Mouse (Mus musculus): ENCODE measurements at regions not wholly inside any gene's neighbourhood (a gene's known extent, or its start where the extent isn't known, plus 50 kb on each side); places are given as distances from the start of the nearest gene placed in this dataset.

DNA sequence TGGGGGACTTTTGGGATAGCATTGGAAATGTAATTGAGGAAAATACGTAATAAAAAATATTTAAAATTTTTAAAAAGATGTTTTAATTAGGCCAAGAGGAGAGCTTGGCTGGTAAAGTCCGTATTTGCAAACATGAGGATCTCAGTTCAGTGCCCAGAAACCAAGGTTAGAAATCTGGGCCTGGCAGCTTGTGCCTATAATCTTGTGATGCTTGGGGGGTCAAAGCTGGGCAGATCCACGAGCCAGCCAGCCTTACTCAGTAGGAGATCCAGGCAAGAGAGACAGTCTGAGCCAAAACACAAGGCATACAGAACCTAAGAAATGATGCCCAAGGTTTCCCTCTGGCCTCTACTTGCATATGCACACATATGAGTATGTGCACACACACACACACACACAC lies 54.1 kb upstream of the Cxadr start:
- DNase-seq (ENCODE audit: low read depth) = no peak

DNA sequence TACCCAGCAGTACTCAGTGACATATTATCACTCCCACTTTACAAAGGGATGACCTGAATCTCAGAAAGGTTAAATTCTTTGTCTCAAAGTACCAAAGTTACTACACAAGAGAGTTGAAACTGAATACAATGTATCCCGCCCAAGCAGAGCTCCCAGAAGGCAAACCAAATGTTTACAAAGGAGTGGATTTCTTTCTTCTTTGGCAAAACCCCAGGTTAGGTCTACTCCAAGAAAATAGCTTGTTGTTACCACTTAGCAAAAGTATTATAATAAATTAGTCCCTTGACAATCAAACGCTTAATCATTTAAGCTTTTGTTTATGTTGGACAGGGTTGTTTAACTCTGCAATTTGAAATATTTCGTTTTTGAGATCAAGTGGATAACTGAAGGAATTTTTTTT lies 58.6 kb upstream of the Cxadr start:
- DNase-seq (ENCODE audit: low read depth) = no peak

DNA sequence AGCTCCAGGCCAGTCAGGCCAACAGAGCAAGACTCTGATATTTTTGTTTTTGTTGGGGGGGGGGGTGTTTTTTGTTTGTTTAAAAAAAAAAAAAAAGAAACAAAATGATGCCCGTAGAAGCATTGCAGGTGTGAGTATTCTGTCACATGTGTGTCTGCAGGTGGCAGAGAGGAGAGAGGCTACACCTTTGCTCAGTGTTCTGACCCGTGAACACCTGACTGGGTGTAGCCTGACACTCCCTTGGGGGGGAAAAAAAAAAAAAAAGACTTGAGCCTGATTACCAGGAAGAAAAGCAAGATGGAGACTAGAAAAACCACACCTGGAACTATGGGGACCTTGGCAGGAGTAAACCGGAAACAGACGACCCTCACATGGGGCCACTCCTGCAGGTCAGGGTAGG lies 61.1 kb upstream of the Cxadr start:
- DNase-seq (ENCODE audit: low read depth) = no peak

DNA sequence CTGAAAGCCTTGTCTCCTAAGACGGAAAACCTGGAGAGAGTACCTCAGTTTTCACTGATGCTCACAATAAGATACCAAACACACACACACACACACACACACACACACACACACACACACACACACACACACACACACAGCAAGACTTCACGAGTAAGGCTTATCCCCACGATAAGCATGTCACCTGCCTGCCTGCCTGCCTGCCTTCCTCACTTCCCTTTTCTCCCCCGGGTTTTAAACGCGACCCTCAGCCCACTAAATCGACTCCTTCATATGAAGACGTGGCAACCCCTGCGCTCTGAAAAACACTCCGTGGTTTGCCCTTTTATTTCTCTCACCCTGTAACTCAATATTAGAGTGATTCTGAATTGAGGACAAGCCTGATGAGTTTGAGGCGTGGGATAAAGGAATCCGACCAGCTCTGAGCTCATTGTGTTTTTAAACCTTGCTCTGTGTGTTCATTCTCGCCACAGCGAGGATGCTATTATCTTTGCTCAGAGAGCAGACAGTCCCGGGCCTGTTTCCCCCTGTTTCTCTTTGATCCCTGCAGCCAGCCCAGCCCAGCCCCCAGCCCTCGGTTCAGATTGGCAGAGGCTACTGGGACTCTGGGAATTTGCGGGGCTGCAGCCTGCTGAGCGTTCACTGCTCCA lies 63.1 kb upstream of the Cxadr start:
- peak; percentile 9 for DNase-seq (ENCODE audit: low read depth)

DNA sequence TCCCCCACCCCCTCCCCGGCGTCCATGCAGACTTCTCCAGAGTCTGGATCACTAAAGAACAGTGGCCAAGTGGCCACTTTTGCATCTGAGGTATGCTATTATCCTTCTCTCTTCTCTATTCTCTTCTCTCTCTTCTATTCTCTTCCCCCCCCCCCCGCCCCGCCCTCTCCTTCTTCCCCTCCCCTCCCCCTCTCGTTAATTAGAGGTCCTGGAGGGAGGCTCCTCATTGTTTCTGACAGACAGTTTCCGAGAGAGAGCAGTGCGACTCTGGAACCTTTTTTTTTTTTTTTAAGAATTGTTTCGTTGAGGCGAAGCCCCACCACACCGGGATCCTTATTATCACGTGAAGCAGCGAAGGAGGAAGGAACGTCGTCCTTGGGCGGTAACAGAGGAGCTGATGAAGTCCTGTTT lies 63.6 kb upstream of the Cxadr start:
- DNase-seq (ENCODE audit: low read depth) = no peak

DNA sequence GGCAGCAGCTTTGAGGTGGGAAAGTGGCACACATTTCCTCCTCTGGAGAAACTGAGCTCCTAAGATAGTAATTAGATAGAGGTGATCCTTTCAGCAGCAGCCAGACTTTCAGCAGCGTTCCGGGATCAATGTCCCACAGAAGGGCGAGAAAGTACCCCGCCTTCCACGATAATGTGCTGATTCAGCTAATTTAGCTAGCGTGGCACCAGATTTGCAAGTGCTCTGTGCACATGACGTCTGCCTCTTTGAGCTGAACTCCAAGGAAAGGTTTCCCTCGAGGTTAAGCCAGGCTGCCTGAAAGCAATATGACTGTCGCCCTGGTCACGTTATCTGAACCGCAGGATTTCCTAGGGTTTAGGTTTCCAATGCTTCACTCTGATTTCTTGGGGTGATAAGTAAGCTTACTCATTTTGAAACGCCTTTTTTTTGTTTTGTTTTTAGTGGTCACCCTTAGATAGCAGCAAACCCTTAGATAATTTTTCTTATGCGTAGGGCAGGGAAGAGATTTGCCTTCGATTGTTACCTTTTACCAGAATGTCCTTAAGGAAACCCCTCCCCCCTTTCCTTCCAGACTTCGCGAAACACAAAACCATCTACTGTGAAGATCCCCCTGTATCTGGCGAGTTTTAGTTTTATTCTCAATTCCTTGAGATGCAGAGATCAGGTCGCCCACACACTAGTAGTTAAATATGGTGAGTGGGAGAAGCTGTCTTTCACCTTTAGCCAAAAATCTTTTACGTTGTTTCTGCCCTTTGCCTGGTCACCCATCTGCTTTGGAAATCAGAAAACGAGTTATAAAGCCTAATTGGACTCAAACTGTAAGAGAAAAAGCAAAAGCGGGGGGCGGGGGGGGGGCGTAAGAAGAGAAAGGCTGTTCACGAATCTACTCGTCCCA lies 64.3 kb upstream of the Cxadr start:
- peak; percentile 58 for DNase-seq (ENCODE audit: low read depth)

DNA sequence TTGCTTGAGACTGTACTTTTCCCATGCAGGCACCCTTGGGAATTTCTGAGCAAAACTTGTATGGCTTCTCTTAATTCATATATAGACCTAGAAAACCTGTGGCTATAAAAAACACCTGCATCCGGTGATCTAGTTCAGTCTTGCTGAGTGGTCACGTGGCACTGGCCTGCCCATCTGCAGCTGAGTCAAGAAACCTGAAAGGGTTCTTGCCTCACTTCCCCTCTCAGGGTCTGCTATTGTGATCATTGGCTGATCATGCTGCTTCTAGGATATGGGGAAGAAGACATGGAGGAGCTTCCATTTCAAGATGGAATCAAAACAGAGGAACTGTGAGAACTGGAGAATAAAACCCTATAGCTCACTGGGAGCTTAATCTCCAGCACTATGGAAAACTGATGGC lies 69.1 kb upstream of the Cxadr start:
- no peak for DNase-seq (ENCODE audit: low read depth)

DNA sequence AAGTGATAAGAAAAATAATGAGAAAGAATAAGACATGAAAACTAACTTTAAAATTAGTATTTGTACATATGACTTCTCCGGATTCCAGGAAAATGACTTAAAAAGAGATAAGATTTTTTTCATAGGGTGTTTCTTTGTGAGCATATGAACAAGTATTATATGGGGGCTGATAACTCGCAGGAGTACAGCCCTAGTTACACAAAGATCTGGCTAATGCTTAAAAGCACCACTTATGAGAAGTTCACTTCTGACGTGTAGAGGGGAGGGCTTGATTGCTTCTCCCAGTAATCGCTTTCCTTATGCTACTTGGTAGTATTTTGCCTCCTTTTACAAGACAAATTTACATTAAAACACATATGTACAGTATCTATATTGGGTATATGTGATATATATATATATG lies 72.3 kb upstream of the Cxadr start:
- DNase-seq (ENCODE audit: low read depth) = no peak

DNA sequence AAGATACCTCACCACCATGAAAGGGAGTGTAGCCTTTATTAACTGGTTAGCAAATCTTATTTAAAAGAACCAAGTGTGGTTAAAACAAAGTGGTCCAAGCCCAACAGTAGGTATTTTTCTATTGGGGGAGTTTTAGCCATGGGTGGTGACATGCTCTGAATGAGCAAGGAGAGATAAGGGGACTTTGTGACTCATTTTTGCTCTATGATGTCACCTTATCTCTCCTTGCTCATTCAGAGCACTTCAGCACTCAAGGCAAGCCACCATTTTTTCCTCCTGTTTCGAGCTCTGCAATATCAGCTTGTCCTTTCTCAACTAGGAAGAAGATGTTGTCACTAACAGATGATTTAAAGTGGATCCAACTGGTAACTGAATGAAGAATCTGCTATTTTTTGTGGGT lies 78.9 kb upstream of the Cxadr start:
- DNase-seq (ENCODE audit: low read depth) = no peak

DNA sequence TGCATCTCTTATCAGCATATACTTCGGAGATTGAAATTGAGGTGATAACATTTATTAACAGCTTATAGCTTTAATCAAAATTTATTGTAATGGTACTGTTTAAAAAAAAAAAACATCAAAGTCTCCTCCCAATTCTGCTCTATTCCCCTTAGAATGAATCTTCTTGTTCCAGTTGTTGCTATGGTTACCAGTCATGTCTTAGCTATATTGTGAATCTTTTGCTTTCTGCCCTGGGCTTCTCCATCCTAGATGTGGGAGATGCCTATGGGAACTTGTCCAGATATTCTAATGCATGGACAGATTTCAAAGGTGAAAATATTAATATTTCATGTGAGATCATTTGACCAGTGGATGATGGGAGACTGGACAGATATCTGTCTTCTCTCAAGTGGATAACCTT lies 79.5 kb upstream of the Cxadr start:
- DNase-seq (ENCODE audit: low read depth) = no peak

DNA sequence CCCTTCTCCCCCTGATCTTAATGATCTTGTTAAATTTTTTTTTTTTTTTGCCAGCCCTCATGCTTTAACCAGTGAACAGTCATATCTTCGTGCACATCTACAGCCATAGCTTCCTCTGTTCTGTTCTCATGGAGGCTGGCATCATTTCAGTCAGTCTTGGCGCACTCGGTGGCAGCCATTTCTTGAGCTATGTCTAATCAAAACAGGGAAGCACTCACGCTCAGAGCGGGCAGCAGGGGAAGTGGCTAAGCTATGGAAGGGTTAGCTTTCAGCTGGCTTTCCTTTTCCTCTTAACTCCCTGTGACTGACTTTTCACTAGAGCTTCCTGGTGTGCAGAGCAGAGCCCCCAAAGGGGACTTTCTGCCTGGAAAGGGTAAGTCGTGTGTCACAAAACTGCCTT lies 83.7 kb upstream of the Cxadr start:
- no peak for DNase-seq (ENCODE audit: low read depth)

DNA sequence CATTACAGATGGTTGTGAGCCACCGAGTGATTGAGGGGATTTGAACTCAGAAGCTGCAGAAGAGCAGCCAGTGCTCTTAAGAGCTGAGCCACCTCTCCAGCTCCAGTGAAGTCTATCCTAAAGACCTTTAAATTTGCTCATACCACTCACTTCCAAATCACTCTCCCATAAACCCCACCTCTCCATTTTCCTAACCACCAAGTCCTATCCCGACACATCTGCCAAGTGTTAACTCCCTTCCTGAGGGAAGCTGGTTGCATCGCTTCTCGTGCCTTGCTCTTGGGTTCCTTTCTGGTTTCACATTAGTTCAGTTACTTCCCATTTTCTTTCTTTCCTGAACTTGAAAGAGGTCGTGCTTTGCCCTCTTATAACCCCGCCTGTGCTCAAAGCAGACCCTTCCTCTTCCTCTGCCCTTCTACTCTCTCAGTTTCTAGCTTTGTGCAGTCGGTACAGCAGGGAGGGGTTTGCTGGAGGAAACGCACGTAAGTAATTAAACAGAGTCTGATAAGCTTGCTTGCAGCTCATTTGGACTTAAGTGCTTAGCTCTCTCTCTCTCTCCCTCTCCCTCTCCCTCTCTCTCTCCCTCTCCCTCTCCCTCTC lies 84.4 kb upstream of the Cxadr start:
- no peak for DNase-seq (ENCODE audit: low read depth)

DNA sequence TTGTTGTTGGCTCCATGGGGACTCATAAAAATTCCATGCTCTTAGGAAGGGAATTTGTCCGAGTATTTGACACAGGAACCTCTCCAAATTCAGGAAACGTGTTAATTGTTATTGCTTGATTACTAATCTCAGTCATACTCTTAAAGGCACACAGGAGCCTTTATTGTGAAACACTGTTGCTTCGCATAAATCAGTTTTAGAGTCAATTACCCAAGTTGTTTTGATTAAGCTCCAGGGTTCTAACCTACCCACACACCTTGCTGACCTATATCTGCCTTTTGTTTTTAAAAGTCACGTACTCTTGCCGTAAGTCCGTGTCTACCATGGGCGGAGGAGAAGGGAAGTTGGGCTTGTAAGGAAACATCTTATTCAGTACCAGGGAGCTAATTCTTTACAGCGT lies 89.6 kb upstream of the Cxadr start:
- no peak for DNase-seq (ENCODE audit: low read depth)

DNA sequence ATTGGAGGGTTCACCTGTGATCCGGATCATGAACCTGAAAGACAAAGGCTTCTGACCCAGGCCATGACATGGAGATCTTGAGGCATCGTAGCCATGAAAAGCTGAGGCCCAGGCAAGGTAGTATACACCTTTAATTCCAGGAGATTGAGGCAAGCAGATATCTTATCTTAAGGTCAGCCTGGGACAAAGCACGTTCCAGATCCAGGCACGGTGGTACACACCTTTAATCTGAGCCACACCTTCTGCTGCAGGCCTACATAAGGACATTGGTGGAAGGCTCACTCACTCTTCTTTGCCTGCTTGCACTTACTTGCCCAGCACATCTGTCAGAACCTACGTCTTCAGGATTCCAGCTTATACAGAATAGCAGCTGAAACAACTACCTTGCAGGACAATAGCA lies 93.0 kb upstream of the Cxadr start:
- no peak for DNase-seq (ENCODE audit: low read depth)

DNA sequence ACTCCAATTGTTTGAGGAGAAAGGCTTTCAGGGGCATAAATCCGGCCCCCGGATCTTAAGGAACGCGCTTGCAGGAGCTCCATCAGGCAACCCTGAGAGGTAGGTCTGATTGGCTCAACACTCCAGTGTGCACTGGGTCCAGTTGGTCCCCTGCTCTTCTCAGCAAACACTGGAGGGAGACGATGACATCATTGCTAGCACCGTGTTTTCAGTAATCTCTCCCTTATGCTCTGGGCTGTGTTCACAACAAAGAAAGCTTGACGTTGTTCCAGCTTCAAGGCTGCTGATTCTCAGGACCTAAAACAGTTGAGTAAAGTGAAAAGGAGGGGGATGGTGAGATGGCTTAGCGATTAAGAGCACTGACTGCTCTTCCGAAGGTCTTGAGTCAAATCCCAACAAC lies 97.0 kb upstream of the Cxadr start:
- no peak for DNase-seq (ENCODE audit: low read depth)

DNA sequence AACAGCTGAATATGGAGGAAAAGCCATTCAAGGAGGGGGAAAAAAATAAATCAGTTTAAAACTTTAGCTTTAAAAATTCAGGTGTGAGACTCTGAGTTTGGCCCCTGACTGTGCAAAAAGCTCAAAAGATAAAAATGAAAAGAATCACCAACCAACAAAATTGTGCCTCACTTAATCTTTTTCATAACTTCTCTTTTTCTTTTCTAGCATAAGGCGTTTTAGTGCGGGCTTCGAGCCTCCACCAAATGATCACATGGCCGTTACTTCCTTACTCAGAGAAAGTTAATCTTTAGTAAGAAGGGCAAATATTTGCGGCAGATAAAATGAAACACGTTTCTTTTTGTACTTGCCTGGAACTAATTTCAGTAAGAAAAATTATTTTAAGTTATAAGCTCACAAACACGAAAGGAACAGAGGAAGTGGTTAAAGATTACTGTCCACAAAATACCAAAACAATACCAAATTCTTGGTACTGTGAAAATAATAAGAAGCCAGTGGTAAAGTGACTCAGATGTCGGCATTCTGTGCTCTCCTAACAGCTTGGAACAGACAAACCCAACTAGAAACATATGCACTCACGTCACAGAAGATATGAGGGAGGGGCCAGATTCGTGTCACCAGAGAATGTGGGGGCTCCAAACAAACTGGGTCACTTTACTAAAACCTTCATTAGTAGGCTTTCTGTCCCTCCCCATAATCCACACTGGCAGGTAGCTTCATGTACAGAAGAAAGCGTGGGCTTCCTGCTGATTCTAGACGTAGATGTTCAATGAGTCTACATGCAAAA lies 101.1 kb upstream of the Cxadr start:
- peak; percentile 57 for DNase-seq (ENCODE audit: low read depth)

DNA sequence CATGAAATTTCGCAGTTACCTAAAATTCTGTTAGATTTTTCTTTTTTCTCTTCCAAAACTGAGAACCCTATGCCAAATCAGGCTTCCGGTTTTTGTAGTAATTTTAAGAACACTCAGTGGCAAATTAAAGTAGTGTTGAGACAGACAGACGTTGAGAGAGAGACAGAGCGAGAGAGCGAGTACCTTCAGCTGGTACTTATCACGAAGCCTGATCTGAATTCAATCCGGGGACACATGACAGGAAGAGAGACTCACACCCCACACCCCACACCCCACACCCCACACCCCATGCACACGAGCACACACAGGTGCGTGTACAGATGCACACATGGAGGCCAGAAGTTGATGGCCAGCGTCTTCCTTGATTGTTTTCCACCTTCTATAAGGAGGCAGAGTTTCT lies 102.0 kb upstream of the Cxadr start:
- peak; percentile 46 for DNase-seq (ENCODE audit: low read depth)

DNA sequence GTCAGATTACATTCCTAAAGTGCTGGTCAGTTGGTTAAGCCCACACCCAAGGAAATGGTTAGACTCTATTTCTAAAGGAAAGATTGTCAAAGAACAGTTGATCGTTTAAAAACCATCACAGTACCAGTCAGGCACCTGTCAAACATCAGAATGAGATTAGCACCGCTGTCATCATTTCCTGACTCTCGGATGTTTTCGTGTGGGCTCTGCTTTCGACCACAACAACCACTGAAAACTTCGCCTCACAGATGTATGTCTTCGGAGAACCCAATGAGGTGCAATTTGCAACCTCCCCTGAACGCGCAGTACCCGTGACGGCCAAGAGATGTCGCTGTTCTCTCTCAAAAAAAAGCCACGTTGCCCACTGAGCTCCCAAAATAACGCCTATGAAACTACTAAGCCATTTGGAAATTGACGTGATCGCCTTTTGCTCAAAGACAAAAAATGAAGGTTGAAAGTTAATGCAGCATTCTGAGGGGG lies 102.6 kb upstream of the Cxadr start:
- peak; percentile 87 for DNase-seq (ENCODE audit: low read depth)

DNA sequence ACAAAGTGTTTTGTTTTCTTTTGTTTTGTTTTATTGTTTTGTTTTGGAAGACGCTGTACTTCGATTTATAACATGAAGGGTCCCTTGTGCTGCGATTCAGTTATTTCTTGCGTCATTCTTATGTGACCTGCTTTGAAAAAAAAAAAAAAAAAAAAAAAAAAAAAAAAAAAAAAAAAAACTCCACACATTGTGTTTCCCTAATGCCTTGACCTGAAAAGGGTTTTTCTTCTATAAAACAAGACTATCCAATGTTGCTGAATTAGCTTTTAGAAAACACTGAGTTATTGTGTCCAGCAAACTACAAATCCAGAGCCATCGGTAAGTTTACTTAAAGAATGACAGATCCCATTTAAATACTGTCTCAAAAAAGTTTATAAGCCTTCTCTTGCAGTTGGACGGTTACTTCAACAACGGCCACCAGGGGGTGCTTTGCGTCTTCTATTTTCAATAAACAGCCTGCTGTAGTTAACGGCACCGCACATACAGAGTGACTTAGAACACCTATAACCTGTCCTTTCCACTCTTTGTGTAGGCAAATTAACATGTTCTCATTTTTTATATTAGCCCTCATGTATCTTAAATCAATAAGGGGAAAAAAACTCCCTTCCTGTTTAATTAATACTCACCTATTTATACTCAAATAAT lies 103.9 kb upstream of the Cxadr start:
- DNase-seq (ENCODE audit: low read depth) = peak; percentile 90

DNA sequence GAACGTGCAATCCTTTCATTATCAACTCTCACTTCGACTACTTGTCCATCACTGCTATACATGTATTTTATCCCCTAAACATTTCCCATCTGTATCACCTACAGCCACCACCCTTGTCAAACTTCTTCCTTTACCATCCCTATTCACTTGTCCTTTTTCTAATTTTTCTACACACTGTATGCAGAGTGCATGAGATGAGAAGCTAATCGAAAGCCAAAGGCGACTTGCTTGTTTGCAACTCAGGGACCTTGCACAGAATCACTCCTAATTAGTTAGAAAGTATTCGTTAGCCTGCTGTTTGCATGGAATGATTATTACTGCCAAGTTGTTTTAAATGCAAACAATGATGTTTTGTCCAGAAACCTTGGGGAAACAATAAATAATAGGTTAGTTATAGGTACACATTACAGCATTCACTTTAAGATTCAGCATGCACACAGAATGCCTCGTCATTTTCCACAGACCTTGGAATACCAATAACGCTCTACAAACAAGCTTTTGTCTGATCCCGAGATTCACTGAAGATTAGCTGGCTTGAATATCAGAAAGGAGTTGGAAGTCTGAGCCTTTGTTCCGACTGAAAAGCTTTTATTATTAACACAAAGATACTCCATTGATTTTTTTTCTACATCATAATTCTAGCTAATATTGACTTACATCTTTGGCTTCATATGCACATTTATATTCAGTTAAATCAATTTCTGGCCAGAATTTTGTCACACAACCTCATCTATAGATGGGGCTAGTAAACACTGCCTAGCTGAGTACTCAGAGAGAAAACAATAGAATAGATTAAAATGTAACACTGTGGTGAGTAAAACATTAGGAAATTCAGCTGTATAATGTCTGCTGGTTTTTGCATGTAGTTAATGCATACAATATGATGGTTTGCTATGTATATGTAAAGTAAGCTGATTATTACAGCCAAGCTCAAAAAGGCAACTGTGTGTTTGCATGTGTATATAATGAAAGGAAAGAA lies 130.4 kb upstream of the Cxadr start:
- no peak for DNase-seq (ENCODE audit: low read depth)

DNA sequence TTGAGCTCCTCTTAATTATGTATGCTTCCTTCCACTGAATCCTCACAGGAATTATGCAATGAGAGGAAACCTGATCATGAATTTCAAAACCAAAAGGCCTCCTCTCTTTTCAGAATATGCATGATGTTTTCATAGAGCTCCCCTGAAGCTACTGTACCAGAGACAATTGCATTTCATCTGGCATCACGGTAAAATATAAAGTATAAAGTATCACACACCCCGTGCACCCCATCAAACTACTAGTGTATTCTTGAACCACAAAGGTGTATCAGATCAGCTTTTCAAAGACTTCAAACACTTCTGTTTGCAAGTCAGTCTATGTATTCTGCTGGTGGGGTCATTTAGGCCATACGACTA lies 144.4 kb upstream of the Cxadr start:
- no peak for DNase-seq (ENCODE audit: low read depth)

Measured in induced T-regulatory cell, adult 2 months (primary cell).